Mouse (Mus musculus): Measurements from ENCODE around the gene Eif2s2.

GRCm38 (mm10) chr2:154826054-154826538, 66.6 kb downstream of the Eif2s2 start:
- TF ChIP-seq POLR2A (IDR thresholded peaks at IDR 0.05; ENCODE audit: low read depth, low read length) (no peak), E2F4 (IDR thresholded peaks at IDR 0.05; ENCODE audit: insufficient replicate concordance, low read depth, low read length) (no peak), CTCF (conservative IDR thresholded peaks at IDR 0.05 in 1 of 2, IDR thresholded peaks at IDR 0.05 in 1 of 2; ENCODE audit: low read depth in 2 of 2, low read length in 2 of 2) (no peak), EP300 (IDR thresholded peaks at IDR 0.05; ENCODE audit: low read length) (no peak), POLR2AphosphoS2 (IDR thresholded peaks at IDR 0.05; ENCODE audit: low read depth, low read length) (no peak), RAD21 (IDR thresholded peaks at IDR 0.05; ENCODE audit: low read depth, low read length) (no peak), NELFE (IDR thresholded peaks at IDR 0.05; ENCODE audit: low read depth, low read length) (no peak), CHD2 (IDR thresholded peaks at IDR 0.05; ENCODE audit: low read length) (no peak), SIN3A (IDR thresholded peaks at IDR 0.05; ENCODE audit: low read length) (no peak), NRF1 (IDR thresholded peaks at IDR 0.05; ENCODE audit: low read depth, low read length) (no peak), MYC (IDR thresholded peaks at IDR 0.05; ENCODE audit: low read depth, low read length) (no peak), UBTF (IDR thresholded peaks at IDR 0.05; ENCODE audit: low read depth, low read length) (no peak), MAZ (IDR thresholded peaks at IDR 0.05; ENCODE audit: low read depth, low read length) (no peak), ZC3H11A (IDR thresholded peaks at IDR 0.05; ENCODE audit: low read depth, low read length) (no peak)
